In genomic region chr7:107362153-107362552, GRCm38 (mm10) we compare ENCODE assay signal across 34 mouse cellular contexts. TPM values are rescaled to one million over a fixed set of nuclear protein-coding genes. Genes with fewer than 3 reads are reported as not detected.
"Had no signal": no experiment of that assay in that cellular context is flagged by ENCODE, and none has a peak within 500 bp of the region (broad histone marks: within the 10 kb centered on the region; RNA-seq: fewer than 3 reads in every experiment).

No protein-coding gene starts in this region.

- H3K9me3 ChIP-seq: limb, embryonic 10.5 days; limb, embryonic 12.5 days; limb, embryonic 13.5 days; limb, embryonic 15.5 days; liver, embryonic 12.5 days; liver, embryonic 13.5 days; liver, embryonic 15.5 days; lung, embryonic 15.5 days; megakaryocyte, embryonic 14.5 days; midbrain, embryonic 10.5 days; midbrain, embryonic 12.5 days; midbrain, embryonic 13.5 days; midbrain, embryonic 15.5 days had no signal

- DNase-seq: left cerebral cortex, postnatal 4 days; liver; liver, embryonic 13.5 days; liver, postnatal 0 days; lung, adult 18-20 months; lung, adult 2 months; lung, embryonic 14.5 days; lung, postnatal 10 days; lung, postnatal 14 days; lung, postnatal 36 days; lung, postnatal 4 days; midbrain, embryonic 14.5 days had no signal

- H3K4me2 ChIP-seq: limb, embryonic 12.5 days; limb, embryonic 13.5 days; limb, embryonic 15.5 days; liver, embryonic 11.5 days; liver, embryonic 12.5 days; liver, embryonic 13.5 days; liver, embryonic 15.5 days; lung, embryonic 14.5 days; lung, embryonic 15.5 days; midbrain, embryonic 11.5 days; midbrain, embryonic 12.5 days; midbrain, embryonic 13.5 days; midbrain, embryonic 15.5 days had no signal

- H3K9ac ChIP-seq: limb, embryonic 12.5 days; limb, embryonic 13.5 days; limb, embryonic 15.5 days; liver, embryonic 12.5 days; liver, embryonic 13.5 days; liver, embryonic 14.5 days; liver, embryonic 15.5 days; liver, postnatal 0 days; lung, embryonic 14.5 days; lung, embryonic 15.5 days; midbrain, embryonic 12.5 days; midbrain, embryonic 13.5 days; midbrain, embryonic 15.5 days had no signal

- H3K27ac ChIP-seq: limb, embryonic 10.5 days; limb, embryonic 12.5 days; limb, embryonic 13.5 days; limb, embryonic 15.5 days; liver, embryonic 12.5 days; liver, embryonic 13.5 days; liver, embryonic 14.5 days; liver, embryonic 15.5 days; lung, embryonic 15.5 days; macrophage; midbrain, embryonic 10.5 days; midbrain, embryonic 12.5 days; midbrain, embryonic 13.5 days; midbrain, embryonic 15.5 days had no signal

- H3K27me3 ChIP-seq: limb, embryonic 12.5 days; limb, embryonic 15.5 days; liver, embryonic 12.5 days; liver, embryonic 13.5 days; liver, embryonic 15.5 days; lung, embryonic 15.5 days; megakaryocyte, embryonic 14.5 days; midbrain, embryonic 12.5 days; midbrain, embryonic 13.5 days; midbrain, embryonic 15.5 days had no signal

- ATAC-seq: liver, embryonic 12.5 days; liver, postnatal 0 days; lung, postnatal 0 days; midbrain, embryonic 13.5 days; midbrain, embryonic 15.5 days; midbrain, embryonic 16.5 days had no signal

- H3K4me3 ChIP-seq: limb, embryonic 10.5 days; limb, embryonic 12.5 days; limb, embryonic 13.5 days; limb, embryonic 15.5 days; liver, embryonic 12.5 days; liver, embryonic 13.5 days; liver, embryonic 15.5 days; lung, embryonic 15.5 days; megakaryocyte, embryonic 14.5 days; midbrain, embryonic 10.5 days; midbrain, embryonic 12.5 days; midbrain, embryonic 13.5 days; midbrain, embryonic 15.5 days; myocyte had no signal

- H3K36me3 ChIP-seq: limb, embryonic 10.5 days; limb, embryonic 12.5 days; limb, embryonic 13.5 days; limb, embryonic 15.5 days; liver, embryonic 12.5 days; liver, embryonic 13.5 days; liver, embryonic 15.5 days; lung, embryonic 15.5 days; midbrain, embryonic 10.5 days; midbrain, embryonic 12.5 days; midbrain, embryonic 13.5 days; midbrain, embryonic 15.5 days had no signal

- H3K4me1 ChIP-seq: limb, embryonic 10.5 days; limb, embryonic 12.5 days; limb, embryonic 13.5 days; limb, embryonic 15.5 days; liver, embryonic 12.5 days; liver, embryonic 13.5 days; liver, embryonic 15.5 days; lung, embryonic 15.5 days; megakaryocyte, embryonic 14.5 days; midbrain, embryonic 10.5 days; midbrain, embryonic 12.5 days; midbrain, embryonic 13.5 days; midbrain, embryonic 15.5 days had no signal

RNA-seq across cellular contexts. Expression of gene Syt9, which starts 8.4 kb away (rescaled TPM):
- total RNA-seq: megakaryocyte, adult 5-6 weeks; megakaryocyte-erythroid progenitor cell, adult 5-6 weeks; monocyte, adult 5-6 weeks had no signal
- polyA plus RNA-seq: macrophage, myocyte had no signal
